Mouse (Mus musculus): ENCODE measurements around the gene Olfr71.

- TF ChIP-seq POLR2A (IDR thresholded peaks at IDR 0.05; ENCODE audit: borderline replicate concordance, extremely low read depth, low read depth, low read length) (no peak), CTCF (IDR thresholded peaks at IDR 0.05; ENCODE audit: insufficient read depth, low read length) (no peak)
Measured at GRCm38 (mm10) chr4:43733186-43733585, 23.1 kb upstream of the Olfr71 start.
